In genomic region chr13:52777396-52778034, GRCm38 (mm10) we compare ENCODE assay signal across 12 mouse cellular contexts.
DNase-seq lines count a peak whose midpoint lies in the region; ATAC-seq and TF ChIP-seq lines count a peak whose summit lies in the region.
"Had no signal": no experiment of that assay in that cellular context is flagged by ENCODE, and none has a peak within 500 bp of the region (broad histone marks: within the 10 kb centered on the region; RNA-seq: fewer than 3 reads in every experiment).

No protein-coding gene starts in this region.

- H3K9me3 ChIP-seq in heart, embryonic 13.5 days, result no peaks in the 10 kb centered on the region
- H3K9me3 ChIP-seq in stomach, embryonic 16.5 days (replicated peaks; ENCODE audit: control insufficient read depth, low read length), result no peaks in the 10 kb centered on the region
- no peaks in the 10 kb centered on the region for H3K9me3 ChIP-seq in stomach, postnatal 0 days (ENCODE audit: control insufficient read depth, low read length)
- no peaks in the 10 kb centered on the region for H3K9me3 ChIP-seq in heart, embryonic 15.5 days (replicated peaks)
- H3K9me3 ChIP-seq: midbrain, embryonic 10.5 days; stomach, embryonic 15.5 days had no signal

- TF ChIP-seq CTCF in stomach, postnatal 0 days (IDR thresholded peaks at IDR 0.05; ENCODE audit: low read depth), result no peak

- no peak for TF ChIP-seq EP300 in stomach, postnatal 0 days (optimal IDR thresholded peaks at IDR 0.05)

- no peak overlapping the region for H3K9ac ChIP-seq in heart, embryonic 13.5 days
- no peak overlapping the region for H3K9ac ChIP-seq in stomach, embryonic 16.5 days (ENCODE audit: low read length)
- H3K9ac ChIP-seq in stomach, postnatal 0 days (ENCODE audit: low read length), result no peak overlapping the region
- H3K9ac ChIP-seq in heart, embryonic 15.5 days, result no peak overlapping the region
- H3K9ac ChIP-seq: stomach, embryonic 15.5 days had no signal

- peaks cover 26% of the 10 kb centered on the region for H3K4me1 ChIP-seq in heart, embryonic 13.5 days
- H3K4me1 ChIP-seq in stomach, embryonic 16.5 days (ENCODE audit: control insufficient read depth, insufficient read depth, low read length), result peaks cover 12% of the 10 kb centered on the region
- H3K4me1 ChIP-seq in stomach, postnatal 0 days (replicated peaks; ENCODE audit: control insufficient read depth, insufficient read depth), result peaks cover 7% of the 10 kb centered on the region; the same call in 1 of the 2 replicates
- H3K4me1 ChIP-seq in heart, embryonic 15.5 days (replicated peaks), result peaks cover 21% of the 10 kb centered on the region
- H3K4me1 ChIP-seq: midbrain, embryonic 10.5 days had no signal

- no peak for ATAC-seq in heart, embryonic 13.5 days (ENCODE audit: extremely low read depth, insufficient number of reproducible peaks, low FRiP score, low TSS enrichment)
- ATAC-seq in stomach, embryonic 16.5 days (ENCODE audit: insufficient read depth, low FRiP score), result peak; percentile 65; the same call in 1 of the 2 replicates
- no peak for ATAC-seq in stomach, postnatal 0 days (ENCODE audit: low FRiP score, low TSS enrichment)
- peak; percentile 80 for ATAC-seq in heart, embryonic 15.5 days (replicated peaks; ENCODE audit: insufficient number of reproducible peaks, insufficient read depth, low FRiP score, low read depth)

- H3K36me3 ChIP-seq in heart, embryonic 13.5 days, result no peaks in the 10 kb centered on the region
- H3K36me3 ChIP-seq in stomach, embryonic 16.5 days (ENCODE audit: control insufficient read depth, insufficient read depth, low read length), result no peaks in the 10 kb centered on the region
- H3K36me3 ChIP-seq in stomach, postnatal 0 days (ENCODE audit: control insufficient read depth, insufficient read depth, low read length), result no peaks in the 10 kb centered on the region
- H3K36me3 ChIP-seq in heart, embryonic 15.5 days, result no peaks in the 10 kb centered on the region
- H3K36me3 ChIP-seq: midbrain, embryonic 10.5 days; stomach, embryonic 15.5 days had no signal

- no peak for DNase-seq in heart, adult 8-10 months (ENCODE audit: low spot score)
- no peak for DNase-seq in stomach, postnatal 0 days (ENCODE audit: low spot score)
- DNase-seq in B cell, adult 2 months, result no peak
- DNase-seq in thymus, postnatal 14 days, result no peak
- DNase-seq in layer of hippocampus, adult 8-10 months (ENCODE audit: low spot score in 2 of 2), result no peak
- DNase-seq: adrenal gland, adult 2 months; cerebellum, adult 11-12 months had no signal

- 49% methylated on average over 6 of the region's 6 CpGs for WGBS in heart, embryonic 13.5 days
- WGBS in stomach, embryonic 16.5 days, result 53% methylated on average over 6 of the region's 6 CpGs
- 35% methylated on average over 6 of the region's 6 CpGs for WGBS in stomach, postnatal 0 days
- WGBS in heart, embryonic 15.5 days, result 34% methylated on average over 6 of the region's 6 CpGs

- no peak overlapping the region for H3K4me3 ChIP-seq in heart, embryonic 13.5 days
- H3K4me3 ChIP-seq in stomach, embryonic 16.5 days (replicated peaks; ENCODE audit: low read length), result no peak overlapping the region
- H3K4me3 ChIP-seq in stomach, postnatal 0 days (ENCODE audit: low read depth, low read length), result no peak overlapping the region
- H3K4me3 ChIP-seq in heart, embryonic 15.5 days, result no peak overlapping the region
- H3K4me3 ChIP-seq: midbrain, embryonic 10.5 days; stomach, embryonic 15.5 days had no signal

- H3K4me2 ChIP-seq in heart, embryonic 13.5 days, result no peak overlapping the region
- no peak overlapping the region for H3K4me2 ChIP-seq in stomach, embryonic 16.5 days (ENCODE audit: low read depth, low read length)
- no peak overlapping the region for H3K4me2 ChIP-seq in stomach, postnatal 0 days (replicated peaks; ENCODE audit: low read depth)
- no peak overlapping the region for H3K4me2 ChIP-seq in heart, embryonic 15.5 days
- H3K4me2 ChIP-seq: stomach, embryonic 15.5 days had no signal

- 0 out of 2 replicates have a peak overlapping the region, but pooled peaks have one; percentile 1 for H3K27ac ChIP-seq in heart, embryonic 13.5 days (replicated peaks)
- H3K27ac ChIP-seq in stomach, embryonic 16.5 days (ENCODE audit: low read length), result peak overlapping the region; percentile 17; the same call in 1 of the 2 replicates
- no peak overlapping the region for H3K27ac ChIP-seq in stomach, postnatal 0 days (replicated peaks)
- H3K27ac ChIP-seq in heart, embryonic 15.5 days, result peak overlapping the region; percentile 55
- H3K27ac ChIP-seq: midbrain, embryonic 10.5 days; stomach, embryonic 15.5 days had no signal

- H3K27me3 ChIP-seq in heart, embryonic 13.5 days (replicated peaks), result no peaks in the 10 kb centered on the region
- H3K27me3 ChIP-seq in stomach, embryonic 16.5 days (ENCODE audit: control insufficient read depth, insufficient read depth, low read length), result no peaks in the 10 kb centered on the region
- H3K27me3 ChIP-seq in stomach, postnatal 0 days (ENCODE audit: control insufficient read depth, insufficient read depth, low read length), result no peaks in the 10 kb centered on the region
- H3K27me3 ChIP-seq in heart, embryonic 15.5 days, result no peaks in the 10 kb centered on the region
- H3K27me3 ChIP-seq: stomach, embryonic 15.5 days had no signal

Comparison
In these comparisons a context has a peak if more than half of its experiments do, and no peak if none do; other contexts are left out.
1. ATAC-seq: peak in stomach, embryonic 16.5 days (single experiment) and heart, embryonic 15.5 days (single experiment); none in heart, embryonic 13.5 days (single experiment) and stomach, postnatal 0 days (single experiment).